Mouse (Mus musculus): ENCODE measurements around the gene Trpc6.

DNA sequence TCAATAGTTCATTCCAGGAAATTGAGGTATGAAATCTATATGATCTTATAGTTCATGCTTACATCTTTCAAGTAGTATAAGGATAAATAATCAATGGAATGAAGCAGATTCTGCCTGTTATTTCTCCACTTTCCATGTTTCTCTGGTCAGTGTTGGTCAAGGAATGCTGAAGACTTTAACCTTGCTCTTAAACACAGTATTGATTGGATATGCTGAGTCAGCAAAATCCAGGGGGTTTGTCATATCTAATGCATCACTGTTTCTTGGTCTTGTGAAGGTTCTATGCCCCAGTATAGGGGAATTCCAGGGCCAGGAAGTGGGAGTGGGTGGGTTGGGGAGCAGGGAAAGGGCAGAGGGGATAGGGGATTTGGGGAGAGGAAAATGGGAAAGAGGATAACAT is 111.4 kb downstream of the Trpc6 start:
- TF ChIP-seq GATA1 (IDR thresholded peaks at IDR 0.05; ENCODE audit: borderline replicate concordance, low read length) (no peak), FLI1 (IDR thresholded peaks at IDR 0.05; ENCODE audit: low read length) (no peak)
